Mouse (Mus musculus) stomach, postnatal 0 days (tissue): Measurements from ENCODE around the gene Mgat5. TPM values are rescaled to one million over a fixed set of nuclear protein-coding genes. Genes with fewer than 3 reads are reported as not detected.

Experiments
- ATAC-seq: fragments of 200-750 bp; cut with Nextera tagmentation; 2 replicates; pipeline ENCODE4 v1.8.0; 2017; ENCODE audit not compliant: low FRiP score, low TSS enrichment
- DNase-seq: peaks from one replicate; pipeline ENCODE4 v3.0.0-alpha.2; 2016; ENCODE audit warnings: low spot score
- H3K27ac ChIP-seq: fragments of 300-500 bp; sonication (generic); replicated peaks from 2 replicates; pipeline ENCODE4 v1.5.1; 2014; ENCODE audit warnings: mild to moderate bottlenecking, control low read depth
- H3K27me3 ChIP-seq: fragments of 300-500 bp; sonication (generic); 2 replicates; pipeline ENCODE4 v1.6.1; 2014; ENCODE audit warnings: low read length; ENCODE audit not compliant: control insufficient read depth, insufficient read depth
- H3K36me3 ChIP-seq: fragments of 300-500 bp; sonication (generic); 2 replicates; pipeline ENCODE4 v1.6.1; 2014; ENCODE audit warnings: low read length, mixed read lengths; ENCODE audit not compliant: control insufficient read depth, insufficient read depth
- H3K4me1 ChIP-seq: fragments of 300-500 bp; sonication (generic); replicated peaks from 2 replicates; pipeline ENCODE4 v1.6.1; 2014; ENCODE audit warnings: antibody characterized with exemption; ENCODE audit not compliant: control insufficient read depth, insufficient read depth
- H3K4me2 ChIP-seq: fragments of 300-500 bp; sonication (generic); replicated peaks from 2 replicates; pipeline ENCODE4 v1.6.1; 2014; ENCODE audit warnings: low read depth, mild to moderate bottlenecking, control low read depth, moderate library complexity
- H3K4me3 ChIP-seq: fragments of 300-500 bp; sonication (generic); 2 replicates; pipeline ENCODE4 v1.5.1; 2014; ENCODE audit warnings: low read depth, low read length, control low read depth
- H3K9ac ChIP-seq: fragments of 300-500 bp; sonication (generic); 2 replicates; pipeline ENCODE4 v1.6.1; 2014; ENCODE audit warnings: mild to moderate bottlenecking, low read length, control low read depth, mixed read lengths
- H3K9me3 ChIP-seq: fragments of 300-500 bp; sonication (generic); 2 replicates; pipeline ENCODE4 v1.6.1; 2016; ENCODE audit warnings: low read length; ENCODE audit not compliant: control insufficient read depth
- CTCF ChIP-seq: IDR thresholded peaks from 2 replicates; pipeline ENCODE4 v1.5.1; 2016; ENCODE audit warnings: antibody characterized with exemption, low read depth, mild to moderate bottlenecking, moderate library complexity
- EP300 ChIP-seq: optimal IDR thresholded peaks from 2 replicates; pipeline ENCODE3; 2016; ENCODE audit warnings: antibody characterized with exemption
- WGBS: fragments of 180-500 bp; shearing (Covaris S2); extraction: QIAGEN DNeasy Blood & Tissue Kit; methylation state at CpG from one replicate; pipeline ENCODE4 v1.1.7; 2014; 5-methylcytosine and 5-hydroxymethylcytosine counted together
- polyA plus RNA-seq: library from polyadenylated mRNA; unstranded; fragments of >200 nt; fragmentation: Nextera tagmentation; extraction: Ambion mirVana; gene quantifications from 2 replicates; pipeline ENCODE4 v1.2.1, GENCODE M21; 2015

The Mgat5 gene
- polyA plus RNA-seq, 1 experiment from 2014 or later = 2.0 TPM

DNA sequence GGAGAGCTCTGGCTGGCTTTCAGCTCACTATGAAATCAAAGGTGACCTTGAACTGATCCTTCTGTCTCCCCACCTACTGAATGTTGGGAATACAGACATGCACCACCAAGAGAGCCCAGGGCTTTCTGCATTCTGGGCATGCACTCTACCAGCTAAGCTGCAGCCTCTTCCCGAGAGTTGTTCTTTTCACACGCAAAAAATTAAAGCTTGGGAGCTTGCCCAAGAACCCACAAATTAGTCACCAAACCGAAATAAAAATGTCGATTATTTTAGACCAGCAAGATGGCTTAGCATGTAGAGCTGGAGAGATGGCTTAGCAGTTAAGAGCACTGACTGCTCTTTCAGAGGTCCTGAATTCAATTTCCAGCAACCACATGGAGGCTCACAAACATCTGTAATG is 230.0 kb downstream of the Mgat5 start:
- Histone ChIP-seq H3K9me3 (no peaks in the 10 kb centered on the region), H3K27ac (no peak overlapping the region), H3K4me3 (no peak overlapping the region), H3K4me1 (no peaks in the 10 kb centered on the region), H3K27me3 (no peaks in the 10 kb centered on the region), H3K4me2 (no peak overlapping the region), H3K9ac (no peak overlapping the region), H3K36me3 (no peaks in the 10 kb centered on the region)
- no peak for ATAC-seq
- TF ChIP-seq CTCF (no peak), EP300 (no peak)
- WGBS = 79% methylated on average over 4 of the region's 4 CpGs
- DNase-seq = no peak

DNA sequence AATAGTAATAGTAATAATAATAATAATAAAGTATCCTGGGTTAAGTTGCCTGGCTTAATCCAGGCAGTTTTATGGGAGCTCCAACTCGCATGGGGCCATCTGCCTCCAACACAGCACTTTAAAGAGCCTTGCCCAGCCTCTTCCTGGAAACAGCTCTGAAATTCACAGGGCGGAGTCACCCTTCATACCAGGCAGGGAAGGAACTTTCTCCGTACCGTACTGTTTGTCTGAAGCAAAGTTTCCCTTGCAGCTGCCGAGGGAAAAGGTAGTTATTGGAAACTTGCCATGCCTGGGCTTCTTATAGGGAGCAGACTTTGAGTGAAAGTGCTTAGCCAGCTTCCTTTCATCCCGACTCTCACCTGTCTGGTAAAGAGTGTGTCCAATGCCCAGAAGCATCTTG is 232.3 kb downstream of the Mgat5 start:
- H3K9ac ChIP-seq = no peak overlapping the region
- no peak for TF ChIP-seq EP300
- ATAC-seq (peak; percentile 58; the same call in 1 of the 2 replicates), DNase-seq (peak; percentile 56)
- H3K27ac ChIP-seq = no peak overlapping the region
- H3K4me1 ChIP-seq = no peaks in the 10 kb centered on the region
- 27% methylated on average over 6 of the region's 6 CpGs for WGBS
- no peak overlapping the region for H3K4me3 ChIP-seq
- H3K4me2 ChIP-seq = no peak overlapping the region
- H3K9me3 ChIP-seq = no peaks in the 10 kb centered on the region
- H3K36me3 ChIP-seq = no peaks in the 10 kb centered on the region
- no peaks in the 10 kb centered on the region for H3K27me3 ChIP-seq

DNA sequence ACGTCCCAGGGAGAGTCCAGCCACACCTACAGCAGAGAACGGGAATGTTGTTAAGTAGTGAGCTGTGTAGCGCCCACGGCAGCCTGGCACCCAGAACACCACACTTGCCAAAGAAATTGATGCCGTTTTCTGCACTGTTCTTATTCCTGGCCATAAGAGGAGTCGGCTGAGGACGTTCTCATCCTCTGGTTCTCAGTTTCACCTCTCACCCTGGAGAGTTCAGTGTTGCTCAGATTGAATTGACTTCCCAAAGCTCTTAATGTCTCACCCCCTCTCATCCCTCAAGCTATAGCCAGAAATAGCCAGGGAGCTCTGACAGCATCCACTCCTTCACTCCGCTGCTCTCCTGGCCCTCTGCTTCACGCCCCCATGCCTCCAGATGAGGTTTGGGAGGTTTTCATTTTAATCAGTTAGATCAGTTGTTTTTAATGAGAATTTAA is 234.7 kb downstream of the Mgat5 start:
- TF ChIP-seq CTCF = no peak
- TF ChIP-seq EP300 = no peak
- no peaks in the 10 kb centered on the region for H3K4me1 ChIP-seq
- ATAC-seq = no peak
- no peaks in the 10 kb centered on the region for H3K9me3 ChIP-seq
- H3K27ac ChIP-seq = no peak overlapping the region
- no peak overlapping the region for H3K4me2 ChIP-seq
- H3K9ac ChIP-seq = no peak overlapping the region
- no peaks in the 10 kb centered on the region for H3K27me3 ChIP-seq
- no peak overlapping the region for H3K4me3 ChIP-seq
- no peak for DNase-seq
- no peaks in the 10 kb centered on the region for H3K36me3 ChIP-seq
- 80% methylated on average over 9 of the region's 9 CpGs for WGBS

DNA sequence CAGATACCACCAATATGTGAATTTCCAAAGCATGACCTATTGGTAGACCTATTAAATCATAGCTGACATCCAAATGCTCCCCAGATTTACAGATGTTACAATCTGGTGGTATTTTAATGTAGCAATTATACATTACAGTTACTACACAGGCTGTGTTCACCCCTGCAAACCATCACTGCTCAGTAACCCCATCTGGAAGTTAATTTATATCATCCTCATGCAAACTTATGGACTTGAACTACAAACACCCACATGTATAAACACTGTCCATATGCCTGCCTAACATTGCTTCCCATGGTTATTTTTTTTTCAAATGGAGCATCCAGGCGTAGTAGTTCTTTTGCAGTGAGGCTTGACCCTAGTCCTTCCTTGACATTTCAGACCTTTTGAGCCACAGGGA is 236.2 kb downstream of the Mgat5 start:
- Histone ChIP-seq H3K4me2 (no peak overlapping the region), H3K9me3 (no peaks in the 10 kb centered on the region), H3K4me1 (no peaks in the 10 kb centered on the region), H3K27me3 (no peaks in the 10 kb centered on the region), H3K27ac (no peak overlapping the region), H3K4me3 (no peak overlapping the region), H3K36me3 (no peaks in the 10 kb centered on the region; the same call in 1 of the 2 replicates), H3K9ac (no peak overlapping the region)
- no peak for DNase-seq
- 68% methylated on average over 1 of the region's 1 CpGs for WGBS
- TF ChIP-seq EP300 (no peak), CTCF (no peak)
- no peak for ATAC-seq

GRCm38 (mm10) chr1:127441736-127442135 is 236.9 kb downstream of the Mgat5 start:
- 61% methylated on average over 3 of the region's 3 CpGs for WGBS
- Histone ChIP-seq H3K36me3 (no peaks in the 10 kb centered on the region; the same call in 1 of the 2 replicates), H3K4me3 (no peak overlapping the region), H3K27ac (no peak overlapping the region), H3K9me3 (no peaks in the 10 kb centered on the region), H3K27me3 (no peaks in the 10 kb centered on the region), H3K9ac (no peak overlapping the region), H3K4me2 (no peak overlapping the region), H3K4me1 (no peaks in the 10 kb centered on the region)
- ATAC-seq = no peak
- TF ChIP-seq EP300 (no peak), CTCF (peak; percentile 45)
- DNase-seq = no peak

DNA sequence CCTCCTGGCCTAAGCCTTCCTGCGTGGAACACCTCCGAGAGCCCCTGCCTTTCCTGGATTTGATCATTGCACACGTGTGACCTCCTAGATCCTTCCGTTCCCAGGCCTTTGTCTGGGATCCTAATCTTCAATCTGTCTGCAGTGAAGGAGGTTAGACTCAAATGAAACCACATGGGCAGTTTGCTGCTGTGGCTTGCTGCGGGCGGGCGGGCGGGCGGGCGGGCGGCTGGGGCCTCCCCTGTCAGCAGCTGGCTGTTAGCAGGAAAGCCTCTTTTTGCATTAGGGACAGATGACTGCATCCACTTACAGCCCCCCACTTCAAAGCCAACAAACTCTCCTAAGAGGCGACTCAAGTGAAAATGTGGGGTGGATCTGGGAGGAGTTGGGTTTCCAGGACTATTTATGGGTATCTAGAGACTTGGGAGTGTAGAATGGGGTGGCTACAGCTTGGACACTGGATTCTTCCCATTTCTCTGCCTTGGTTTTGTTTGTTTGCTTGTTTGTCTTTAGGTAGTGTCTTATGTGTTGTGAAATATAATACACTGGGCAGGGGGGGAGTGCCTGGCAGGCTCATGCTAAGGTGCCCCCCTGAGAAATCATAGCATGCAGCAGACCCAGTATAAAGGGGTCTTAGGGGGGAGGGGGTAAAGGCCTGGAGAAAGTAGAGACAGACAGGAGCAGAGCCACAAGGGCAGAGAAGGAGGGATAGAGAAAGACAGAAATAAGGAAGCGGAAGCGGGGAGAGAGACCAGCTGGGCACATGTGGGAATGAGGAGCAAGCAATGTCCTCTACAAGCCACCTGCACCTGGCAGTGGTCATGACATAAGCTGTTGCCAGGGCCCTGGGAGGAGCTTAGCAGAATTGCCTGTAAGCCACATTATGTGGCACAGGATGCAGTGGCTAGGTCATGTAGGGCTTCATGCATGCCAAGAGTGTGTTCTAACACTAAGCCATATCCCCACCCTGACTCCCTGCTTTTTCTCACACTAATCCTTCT is 238.4 kb downstream of the Mgat5 start:
- Histone ChIP-seq H3K27ac (no peak overlapping the region), H3K4me3 (no peak overlapping the region), H3K27me3 (no peaks in the 10 kb centered on the region), H3K9me3 (no peaks in the 10 kb centered on the region), H3K36me3 (peaks cover 3% of the 10 kb centered on the region; the same call in 1 of the 2 replicates), H3K9ac (no peak overlapping the region), H3K4me1 (no peaks in the 10 kb centered on the region), H3K4me2 (no peak overlapping the region)
- no peak for TF ChIP-seq EP300
- no peak for TF ChIP-seq CTCF
- WGBS = 60% methylated on average over 14 of the region's 14 CpGs
- DNase-seq (no peak), ATAC-seq (no peak)
